Mouse (Mus musculus) layer of hippocampus, adult 11-12 months (tissue): ENCODE data around the gene Cavin1.
"Not testable (repeated sequence)": the region's sequence is repeated elsewhere in the genome, so short reads cannot be mapped to it uniquely, and the experiment has no call there.

ENCODE experiments used
- DNase-seq: peaks from one replicate; pipeline ENCODE4 v3.0.0; 2022; ENCODE audit warnings: low spot score

Gene Cavin1

GRCm38 (mm10) chr11:100970557-100970937, at the start of gene Cavin1:
TSS of gene Cavin1 (minus strand) at chr11:100970887.
- DNase-seq, result peak; percentile 50

- DNase-seq, result no peak
These were observed 41.0 kb upstream of the Cavin1 start for GRCm38 (mm10) chr11:101011641-101012040.

GRCm38 (mm10) chr11:101009888-101010784, 39.4 kb upstream of the Cavin1 start:
- no peak for DNase-seq

GRCm38 (mm10) chr11:101009046-101009887, 38.6 kb upstream of the Cavin1 start, which contains the start of gene Atp6v0a1:
TSS of gene Atp6v0a1 (plus strand) at chr11:101009452.
- peak; percentile 98 for DNase-seq

GRCm38 (mm10) chr11:101008206-101009045, 37.7 kb upstream of the Cavin1 start:
- peak; percentile 53 for DNase-seq

GRCm38 (mm10) chr11:101003025-101003685, 32.5 kb upstream of the Cavin1 start:
- no peak for DNase-seq

GRCm38 (mm10) chr11:101001875-101002552, 31.3 kb upstream of the Cavin1 start:
- not testable (repeated sequence) for DNase-seq

GRCm38 (mm10) chr11:100999254-100999653, 28.6 kb upstream of the Cavin1 start:
- no peak for DNase-seq

GRCm38 (mm10) chr11:100998836-100999235, 28.1 kb upstream of the Cavin1 start:
- no peak for DNase-seq

GRCm38 (mm10) chr11:100996501-100996900, 25.8 kb upstream of the Cavin1 start:
- no peak for DNase-seq

GRCm38 (mm10) chr11:100994655-100995054, 24.0 kb upstream of the Cavin1 start:
- DNase-seq, result no peak

- no peak for DNase-seq
These were observed 23.5 kb upstream of the Cavin1 start for GRCm38 (mm10) chr11:100994233-100994632.

GRCm38 (mm10) chr11:100993437-100993836, 22.8 kb upstream of the Cavin1 start:
- DNase-seq, result no peak

- no peak for DNase-seq
These were observed 20.4 kb upstream of the Cavin1 start for GRCm38 (mm10) chr11:100991027-100991534.

GRCm38 (mm10) chr11:100989666-100990065, 19.0 kb upstream of the Cavin1 start:
- DNase-seq, result no peak

- no peak for DNase-seq
These were observed 18.0 kb upstream of the Cavin1 start for GRCm38 (mm10) chr11:100988674-100989073.

GRCm38 (mm10) chr11:100985607-100986006, 14.9 kb upstream of the Cavin1 start:
- DNase-seq, result no peak

GRCm38 (mm10) chr11:100983778-100984131, 13.1 kb upstream of the Cavin1 start:
- no peak for DNase-seq

- DNase-seq, result peak; percentile 84
These were observed 12.6 kb upstream of the Cavin1 start for GRCm38 (mm10) chr11:100983125-100983777.

GRCm38 (mm10) chr11:100982087-100982486, 11.4 kb upstream of the Cavin1 start:
- DNase-seq, result no peak
